Mouse (Mus musculus): ENCODE results near the gene Thop1. TPM values are rescaled to one million over a fixed set of nuclear protein-coding genes. Genes with fewer than 3 reads are reported as not detected.

Gene Thop1
- polyA plus RNA-seq, 1 experiment from 2014 or later: 47.4 TPM

- Histone ChIP-seq H3K4me2 (no peak overlapping the region), H3K4me1 (replicated peaks) (peaks cover 8% of the 10 kb centered on the region), H3K9me3 (no peaks in the 10 kb centered on the region), H3K27ac (replicated peaks) (no peak overlapping the region), H3K4me3 (no peak overlapping the region), H3K36me3 (peaks cover 13% of the 10 kb centered on the region), H3K9ac (no peak overlapping the region), H3K27me3 (no peaks in the 10 kb centered on the region)
- ATAC-seq (ENCODE audit: low read depth): no peak
- 40% methylated on average over 2 of the region's 2 CpGs for WGBS
Measured at GRCm38 (mm10) chr10:81087021-81087420, 17.2 kb downstream of the Thop1 start.

DNA sequence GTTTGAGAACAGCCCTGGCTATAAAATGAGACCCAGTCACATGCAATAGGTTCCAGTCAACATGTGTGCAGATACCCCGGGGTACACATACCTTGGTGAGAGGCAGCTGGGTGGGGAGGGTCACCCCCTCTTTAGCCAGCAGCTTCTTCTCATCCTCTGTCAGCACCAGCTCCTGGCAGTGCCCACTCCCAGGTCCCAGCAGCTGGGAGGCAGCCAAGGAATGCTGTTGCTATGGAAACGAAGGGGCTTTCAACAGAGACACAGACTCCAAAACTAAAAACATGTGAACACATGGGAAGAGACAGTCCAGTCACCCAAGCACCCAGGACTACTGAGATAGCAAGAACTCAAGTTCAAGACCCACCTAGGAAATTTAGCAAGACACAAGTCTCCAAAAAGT lies 19.4 kb downstream of the Thop1 start:
- Histone ChIP-seq H3K9ac (peak overlapping the region; percentile 26; the same call in 1 of the 2 replicates), H3K4me2 (no peak overlapping the region), H3K36me3 (no peaks in the 10 kb centered on the region), H3K9me3 (no peaks in the 10 kb centered on the region), H3K4me3 (no peak overlapping the region), H3K4me1 (replicated peaks) (peaks cover 8% of the 10 kb centered on the region), H3K27ac (replicated peaks) (no peak overlapping the region), H3K27me3 (0 out of 2 replicates have a peak, but pooled peaks cover 4% of the 10 kb centered on the region)
- WGBS: 70% methylated on average over 2 of the region's 2 CpGs
- ATAC-seq (ENCODE audit: low read depth): no peak

GRCm38 (mm10) chr10:81090621-81091020 lies 20.8 kb downstream of the Thop1 start:
- peaks cover 8% of the 10 kb centered on the region for H3K4me1 ChIP-seq (replicated peaks)
- no peak overlapping the region for H3K27ac ChIP-seq (replicated peaks)
- no peaks in the 10 kb centered on the region for H3K36me3 ChIP-seq
- no peak overlapping the region for H3K9ac ChIP-seq
- 0 out of 2 replicates have a peak, but pooled peaks cover 4% of the 10 kb centered on the region for H3K27me3 ChIP-seq
- ATAC-seq (ENCODE audit: low read depth): no peak
- 75% methylated on average over 7 of the region's 7 CpGs for WGBS
- no peak overlapping the region for H3K4me3 ChIP-seq
- no peaks in the 10 kb centered on the region for H3K9me3 ChIP-seq
- no peak overlapping the region for H3K4me2 ChIP-seq

DNA sequence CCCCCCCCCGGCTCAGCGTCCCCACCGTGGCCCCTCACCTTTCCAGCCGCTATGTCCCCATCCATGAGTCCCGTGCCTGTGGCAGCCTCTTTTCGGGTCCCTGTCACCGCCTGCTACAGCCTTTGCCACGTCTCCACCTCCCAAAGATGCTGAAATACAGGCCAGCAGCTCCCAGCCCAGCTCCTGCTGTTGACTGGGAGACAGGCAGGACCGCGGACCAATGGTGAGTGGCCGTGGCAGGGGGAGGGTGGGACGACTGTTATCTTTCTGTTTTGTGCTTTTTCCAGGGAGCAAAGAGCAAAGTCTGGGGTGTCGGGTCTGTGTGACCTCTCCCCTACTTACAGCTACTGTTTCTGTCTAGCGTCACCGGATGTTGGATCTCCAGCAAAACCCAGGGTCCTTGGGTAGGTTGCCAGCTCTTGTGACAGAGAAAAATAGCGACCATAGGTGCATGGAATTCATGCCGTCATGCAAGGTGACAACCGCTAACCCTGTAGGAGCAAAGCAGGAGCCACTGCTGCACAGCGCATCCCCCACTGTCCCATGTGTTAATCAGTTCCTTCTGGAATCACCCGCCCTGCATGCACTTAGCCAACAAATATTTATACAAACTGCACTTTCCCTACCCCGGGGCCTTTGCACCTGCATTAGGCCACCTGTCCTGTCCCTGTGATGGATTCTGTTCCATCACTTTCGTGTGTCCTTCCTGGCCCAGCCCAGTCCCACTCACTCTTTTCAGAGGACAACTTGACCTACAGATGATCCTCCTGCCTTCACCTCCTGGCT lies 22.8 kb downstream of the Thop1 start:
- ATAC-seq (ENCODE audit: low read depth): no peak
- 62% methylated on average over 22 of the region's 22 CpGs for WGBS
- no peak overlapping the region for H3K4me3 ChIP-seq
- H3K9me3 ChIP-seq: no peaks in the 10 kb centered on the region
- H3K4me1 ChIP-seq (replicated peaks): peaks cover 8% of the 10 kb centered on the region
- no peak overlapping the region for H3K4me2 ChIP-seq
- H3K9ac ChIP-seq: no peak overlapping the region
- no peaks in the 10 kb centered on the region for H3K36me3 ChIP-seq
- 0 out of 2 replicates have a peak, but pooled peaks cover 4% of the 10 kb centered on the region for H3K27me3 ChIP-seq
- no peak overlapping the region for H3K27ac ChIP-seq (replicated peaks)

DNA sequence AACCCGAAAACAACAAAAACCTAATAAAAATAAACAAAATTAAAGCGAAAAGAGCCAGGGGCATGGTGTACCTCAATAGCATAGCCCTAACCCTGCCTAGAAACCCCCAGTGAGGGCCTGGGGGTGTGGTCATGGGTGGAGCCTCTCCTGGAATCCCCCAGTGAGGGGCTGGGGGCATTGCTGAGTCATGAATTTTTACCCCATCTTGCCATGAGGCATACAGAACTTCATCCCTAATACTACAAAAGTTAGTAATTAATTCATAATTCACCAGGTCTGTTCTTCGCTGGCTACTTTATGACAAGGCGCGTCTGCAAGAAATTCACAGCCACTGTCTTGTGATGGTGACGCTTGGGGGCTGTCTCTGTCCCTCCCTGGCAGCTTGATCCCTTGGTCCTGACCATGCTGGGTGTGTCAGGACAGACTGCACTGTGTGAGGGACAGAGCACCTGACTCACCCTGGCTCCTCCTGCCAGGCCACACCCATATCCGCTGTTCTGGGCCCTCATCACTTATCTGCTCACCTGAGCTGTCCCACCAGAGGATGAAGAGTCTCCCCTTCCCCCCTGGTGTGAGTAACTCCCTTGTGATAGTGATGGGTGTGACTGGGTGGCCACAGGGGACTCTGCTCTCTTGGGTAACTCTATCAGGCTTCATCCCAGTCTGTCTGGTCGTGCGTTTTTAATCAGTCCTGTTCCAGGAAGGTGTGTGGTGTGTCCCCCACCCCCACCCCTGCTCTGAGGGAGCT lies 25.3 kb downstream of the Thop1 start:
- H3K9ac ChIP-seq: no peak overlapping the region
- H3K36me3 ChIP-seq: no peaks in the 10 kb centered on the region
- no peak overlapping the region for H3K4me3 ChIP-seq
- H3K4me2 ChIP-seq: no peak overlapping the region
- H3K9me3 ChIP-seq: no peaks in the 10 kb centered on the region
- ATAC-seq (ENCODE audit: low read depth): no peak
- H3K27ac ChIP-seq (replicated peaks): no peak overlapping the region
- 66% methylated on average over 9 of the region's 9 CpGs for WGBS
- 0 out of 2 replicates have a peak, but pooled peaks cover 4% of the 10 kb centered on the region for H3K27me3 ChIP-seq
- no peaks in the 10 kb centered on the region for H3K4me1 ChIP-seq (replicated peaks)

DNA sequence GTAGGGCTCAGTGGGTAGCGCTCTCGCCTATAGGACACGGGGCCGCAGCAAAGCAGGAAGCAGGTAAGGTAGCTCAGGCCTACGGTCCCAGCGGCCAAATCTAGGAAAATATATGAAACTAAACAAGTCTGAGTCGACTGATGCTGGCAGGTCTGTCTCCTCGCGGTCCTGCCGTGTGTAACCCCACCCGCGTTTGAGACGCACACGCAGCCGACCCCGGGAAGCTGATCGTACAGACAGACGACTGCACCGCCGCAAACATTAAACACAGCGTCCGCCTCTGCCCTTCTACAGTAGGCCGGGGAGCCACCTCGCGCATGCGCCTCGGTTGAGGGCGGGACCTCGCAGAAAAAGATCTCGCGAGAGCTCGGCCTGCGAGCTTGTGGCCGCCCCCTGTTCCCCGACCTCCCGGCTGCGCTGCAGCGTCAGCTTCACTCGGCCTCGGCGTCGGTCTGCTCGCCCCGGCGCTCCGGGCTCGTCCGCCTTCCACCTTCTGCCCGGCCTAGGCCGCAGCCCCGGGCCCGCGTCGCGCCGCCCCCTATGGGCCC lies 35.8 kb downstream of the Thop1 start, which contains the start of gene Map2k2:
Gene Map2k2 (plus strand): TSS at position 351 of the 548 bp plus-strand sequence.
- H3K36me3 ChIP-seq: peaks cover 26% of the 10 kb centered on the region
- no peaks in the 10 kb centered on the region for H3K9me3 ChIP-seq
- peak within 1 kb of the TSS; percentile 67 for H3K4me2 ChIP-seq
- peak; percentile 96 for ATAC-seq (ENCODE audit: low read depth)
- under 1% methylated on average over 55 of the region's 56 CpGs for WGBS
- H3K4me3 ChIP-seq: peak within 1 kb of the TSS; percentile 89
- H3K9ac ChIP-seq: peak within 1 kb of the TSS; percentile 98
- H3K27me3 ChIP-seq: no peaks in the 10 kb centered on the region
- H3K4me1 ChIP-seq (replicated peaks): peaks cover 27% of the 10 kb centered on the region
- peak within 1 kb of the TSS; percentile 100 for H3K27ac ChIP-seq (replicated peaks)

GRCm38 (mm10) chr10:81106113-81106721 lies 36.4 kb downstream of the Thop1 start:
- 1% methylated on average over 35 of the region's 35 CpGs for WGBS

DNA sequence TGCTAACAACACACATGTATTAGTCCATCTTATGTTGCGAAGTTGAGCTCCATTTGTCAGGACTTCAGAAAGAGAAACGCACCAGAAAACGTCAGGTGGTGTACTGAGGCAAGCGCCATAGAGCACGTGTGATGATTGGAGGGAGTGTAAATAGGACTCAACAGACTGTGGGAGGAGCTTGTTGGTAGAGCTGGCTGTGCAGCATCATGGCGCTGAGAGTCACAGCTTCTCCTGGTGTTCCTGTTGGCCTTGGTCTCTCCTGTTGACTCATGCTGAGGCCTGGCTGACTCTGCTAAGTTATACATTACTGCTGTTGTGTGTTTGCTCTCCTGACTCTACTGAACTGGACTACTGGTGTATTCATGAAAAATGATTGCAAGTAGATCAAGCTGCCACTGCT lies 43.1 kb downstream of the Thop1 start:
- no peaks in the 10 kb centered on the region for H3K27me3 ChIP-seq
- 0 out of 2 replicates have a peak, but pooled peaks cover 5% of the 10 kb centered on the region for H3K4me1 ChIP-seq (replicated peaks)
- no peaks in the 10 kb centered on the region for H3K9me3 ChIP-seq
- no peak overlapping the region for H3K27ac ChIP-seq (replicated peaks)
- peaks cover 95% of the 10 kb centered on the region for H3K36me3 ChIP-seq
- no peak overlapping the region for H3K9ac ChIP-seq
- H3K4me3 ChIP-seq: no peak overlapping the region
- 96% methylated on average over 6 of the region's 6 CpGs for whole genome bisulfite sequencing
- no peak overlapping the region for H3K4me2 ChIP-seq
- no peak for ATAC-seq (ENCODE audit: low read depth)

More at GRCm38 (mm10) chr10:81106113-81106721, 36.4 kb downstream of the Thop1 start:
- Histone ChIP-seq H3K27me3 (no peaks in the 10 kb centered on the region), H3K27ac (replicated peaks) (peak overlapping the region; percentile 100), H3K4me3 (peak overlapping the region; percentile 89), H3K9me3 (no peaks in the 10 kb centered on the region), H3K9ac (peak overlapping the region; percentile 98), H3K4me1 (replicated peaks) (peaks cover 27% of the 10 kb centered on the region), H3K36me3 (peaks cover 32% of the 10 kb centered on the region), H3K4me2 (peak overlapping the region; percentile 67)
- peak; percentile 91 for ATAC-seq (ENCODE audit: low read depth)

DNA sequence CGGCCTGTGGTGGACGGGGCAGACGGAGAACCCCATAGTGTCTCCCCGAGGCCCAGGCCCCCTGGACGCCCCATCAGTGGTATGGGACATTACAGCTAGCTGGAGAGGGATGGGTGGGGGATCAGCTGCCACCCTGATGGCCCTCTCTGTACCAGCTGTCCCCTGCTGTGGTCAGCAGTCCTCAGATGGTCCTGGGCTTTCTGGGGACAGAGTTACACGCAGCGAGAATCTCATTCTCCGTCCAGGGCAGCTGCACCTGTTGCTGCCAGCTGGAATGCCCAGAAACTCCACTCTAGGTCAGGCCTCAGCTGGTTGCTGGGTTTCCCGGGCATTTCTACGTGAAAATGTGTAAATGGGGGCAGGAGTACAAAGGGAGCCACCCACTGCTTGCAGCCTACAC lies 49.8 kb downstream of the Thop1 start:
- Histone ChIP-seq H3K9me3 (no peaks in the 10 kb centered on the region), H3K27ac (replicated peaks) (no peak overlapping the region), H3K9ac (no peak overlapping the region), H3K36me3 (peaks cover 96% of the 10 kb centered on the region), H3K27me3 (no peaks in the 10 kb centered on the region), H3K4me3 (no peak overlapping the region), H3K4me1 (replicated peaks) (no peaks in the 10 kb centered on the region), H3K4me2 (no peak overlapping the region)
- 94% methylated on average over 10 of the region's 10 CpGs for WGBS
- no peak for ATAC-seq (ENCODE audit: low read depth)

DNA sequence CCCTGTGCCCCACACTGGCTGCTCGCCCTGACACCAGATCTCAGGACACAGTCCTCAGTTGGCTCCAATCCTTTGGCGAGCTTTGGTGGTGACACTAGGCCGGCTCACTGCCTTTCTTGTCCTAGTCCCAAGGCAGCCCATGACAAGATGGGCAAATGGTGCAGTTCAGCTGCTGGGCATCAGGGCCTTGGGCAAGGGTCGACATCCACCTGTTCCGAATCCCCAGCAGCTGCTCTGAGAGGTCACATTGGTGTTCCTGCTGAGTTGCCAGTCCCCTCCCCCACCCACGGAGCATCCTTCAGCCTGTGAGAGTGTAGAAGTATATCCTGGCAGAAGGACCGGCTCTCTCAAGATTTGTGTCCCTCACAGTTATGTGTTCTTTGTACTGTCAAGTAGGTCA lies 50.8 kb downstream of the Thop1 start:
- H3K4me1 ChIP-seq (replicated peaks): no peaks in the 10 kb centered on the region
- H3K4me2 ChIP-seq: no peak overlapping the region
- peaks cover 87% of the 10 kb centered on the region for H3K36me3 ChIP-seq
- ATAC-seq (ENCODE audit: low read depth): no peak
- H3K27ac ChIP-seq (replicated peaks): no peak overlapping the region
- no peaks in the 10 kb centered on the region for H3K27me3 ChIP-seq
- WGBS: 91% methylated on average over 7 of the region's 7 CpGs
- H3K4me3 ChIP-seq: no peak overlapping the region
- H3K9me3 ChIP-seq: no peaks in the 10 kb centered on the region
- H3K9ac ChIP-seq: no peak overlapping the region

DNA sequence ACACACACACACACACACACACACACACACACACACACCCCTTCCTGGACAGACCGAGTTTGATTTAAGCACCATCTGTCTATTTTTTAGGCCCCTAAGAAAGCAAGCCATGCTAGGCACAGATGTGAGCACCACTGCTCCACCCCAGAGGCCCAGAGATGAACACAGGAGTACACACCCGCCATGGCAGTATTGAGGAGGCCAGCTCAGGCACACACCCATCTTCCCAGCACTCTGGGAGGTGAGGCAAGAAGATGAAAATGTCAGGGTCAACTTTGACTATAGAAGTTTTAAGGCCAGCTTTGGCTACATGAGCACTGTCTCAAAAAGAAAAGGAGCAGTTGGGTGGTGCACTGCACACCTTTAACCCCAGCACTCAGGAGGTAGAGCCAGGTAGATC lies 53.1 kb downstream of the Thop1 start:
- H3K27me3 ChIP-seq: 0 out of 2 replicates have a peak, but pooled peaks cover under 1% of the 10 kb centered on the region
- H3K4me1 ChIP-seq (replicated peaks): no peaks in the 10 kb centered on the region; the same call in 1 of the 2 replicates
- no peak overlapping the region for H3K9ac ChIP-seq
- peaks cover 68% of the 10 kb centered on the region for H3K36me3 ChIP-seq
- no peak overlapping the region for H3K27ac ChIP-seq (replicated peaks)
- no peaks in the 10 kb centered on the region for H3K9me3 ChIP-seq
- H3K4me2 ChIP-seq: no peak overlapping the region
- WGBS: 78% methylated on average over 2 of the region's 2 CpGs
- no peak for ATAC-seq (ENCODE audit: low read depth)
- no peak overlapping the region for H3K4me3 ChIP-seq

Data from neural tube, embryonic 13.5 days (tissue).